Mouse (Mus musculus) frontal cortex, postnatal 36 days (tissue): ENCODE data around the gene Exog.

Experiments
- DNase-seq, 2 experiments: peaks; one replicate each; pipeline ENCODE4 v3.0.0; 2022; ENCODE audit warnings: low spot score in 2 of 2

Exog gene

DNA sequence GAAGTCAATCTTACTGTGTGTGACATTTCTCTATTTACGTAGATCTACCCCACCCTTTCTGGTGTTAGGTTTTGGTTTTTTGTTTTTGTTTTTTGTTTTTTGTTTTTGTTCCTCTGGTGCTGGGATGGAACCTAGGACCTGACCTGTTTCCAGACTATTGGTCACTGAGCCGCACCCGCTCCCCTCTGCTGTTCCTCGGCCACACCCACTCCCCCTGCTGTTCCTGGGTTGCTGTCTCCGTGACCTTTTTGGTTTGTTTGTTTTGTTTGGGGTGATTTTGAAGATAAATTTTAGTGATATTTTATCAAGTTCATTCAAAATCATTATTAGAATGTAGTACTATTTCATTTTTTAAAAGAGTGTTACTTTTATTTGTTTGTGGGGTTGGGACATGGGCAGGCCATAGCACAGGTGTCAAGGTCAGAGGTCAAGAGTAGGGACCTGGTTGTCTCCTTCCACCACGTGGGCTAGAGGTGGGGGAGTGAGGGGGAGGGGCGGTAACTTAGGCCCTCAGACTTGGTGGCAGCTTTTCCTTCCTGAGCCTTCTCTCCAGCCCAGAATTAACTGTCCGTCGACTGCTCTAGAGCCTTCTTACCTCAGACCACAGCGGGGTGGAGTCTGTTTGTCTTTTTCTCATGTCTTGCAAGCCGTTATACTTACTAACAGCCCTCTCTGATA, 60.4 kb downstream of the Exog start:
- DNase-seq: no peak

DNA sequence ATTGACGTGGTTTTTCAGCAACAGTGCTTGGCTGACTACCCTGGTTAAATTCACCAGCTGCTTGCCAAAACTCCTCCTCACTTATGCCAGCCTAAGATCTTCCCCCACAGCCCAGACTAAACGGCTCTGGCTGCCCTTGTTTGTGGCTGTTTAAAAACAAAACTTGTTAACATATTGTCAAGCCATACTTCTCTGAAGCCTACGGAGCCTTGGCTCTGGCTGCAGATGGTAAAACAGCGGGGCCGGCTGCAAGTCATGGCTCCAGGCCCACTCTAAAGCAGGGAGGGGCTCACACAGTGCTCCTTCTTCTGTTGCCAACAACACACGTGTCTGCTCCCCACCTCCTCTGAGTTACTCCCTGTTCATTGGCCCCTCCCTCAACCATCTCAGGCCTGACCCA, 66.2 kb downstream of the Exog start:
- DNase-seq: peak; percentile 36 to 55

DNA sequence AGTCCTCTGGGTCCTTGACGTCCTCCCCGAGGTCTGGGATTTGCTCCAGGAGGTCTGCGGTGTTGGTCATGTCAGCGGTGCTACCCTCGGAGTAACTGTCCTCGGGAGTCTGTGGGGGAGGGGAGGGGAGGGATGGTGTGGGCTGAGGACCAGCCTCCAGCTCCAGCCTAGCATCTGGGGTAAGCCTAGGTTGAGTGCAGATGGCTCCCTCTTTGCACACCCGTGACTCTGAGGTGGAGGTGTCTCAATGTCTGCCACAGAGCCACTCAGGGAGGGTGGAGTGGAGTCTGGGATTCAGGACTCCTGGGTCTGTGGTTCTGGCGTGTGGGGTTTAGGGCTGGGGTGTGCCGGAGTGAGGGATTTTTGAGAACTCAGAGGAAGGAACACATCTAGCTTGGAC, 68.2 kb downstream of the Exog start:
- no peak for DNase-seq

DNA sequence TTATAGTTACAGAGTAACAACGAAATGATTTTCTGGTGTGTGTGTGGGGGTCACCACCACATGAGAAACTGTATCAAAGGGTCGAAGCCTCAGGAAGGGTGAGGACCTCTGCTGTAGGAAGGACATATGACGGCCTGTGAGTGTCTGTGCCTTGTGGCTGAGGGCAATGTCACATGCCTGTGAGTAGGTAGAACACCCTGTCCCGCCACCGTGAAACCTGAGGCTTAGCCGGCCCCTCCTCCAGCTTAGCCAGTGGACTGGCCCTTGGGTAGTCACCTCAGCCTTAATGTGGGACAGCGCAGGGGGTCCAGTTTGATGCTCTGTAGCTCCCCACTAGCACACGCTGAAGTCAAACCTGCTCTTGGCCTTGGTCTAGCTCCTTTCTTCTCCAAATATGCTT, 69.1 kb downstream of the Exog start:
- DNase-seq: no peak

DNA sequence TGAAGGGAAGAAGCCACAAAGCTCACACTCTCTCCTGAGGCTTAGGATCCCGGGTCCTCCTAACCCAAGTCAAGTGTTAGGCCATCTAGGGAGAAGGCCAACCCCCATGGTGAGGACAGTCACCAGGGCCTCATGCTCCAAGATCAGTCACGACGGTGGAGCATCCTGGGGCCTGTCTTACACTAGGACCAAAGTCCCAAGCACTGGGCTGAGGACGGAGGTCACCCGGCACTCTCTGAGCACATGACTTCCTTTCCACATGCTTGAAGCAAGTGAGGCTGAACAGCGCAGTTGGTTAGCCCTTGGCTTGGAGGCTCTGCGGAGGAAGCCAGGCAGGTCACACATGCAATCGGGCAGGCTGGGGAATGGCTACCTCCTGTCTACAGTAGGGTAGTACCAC, 70.2 kb downstream of the Exog start:
- DNase-seq: no peak
